Mouse (Mus musculus): ENCODE measurements around the gene Timmdc1.

DNA sequence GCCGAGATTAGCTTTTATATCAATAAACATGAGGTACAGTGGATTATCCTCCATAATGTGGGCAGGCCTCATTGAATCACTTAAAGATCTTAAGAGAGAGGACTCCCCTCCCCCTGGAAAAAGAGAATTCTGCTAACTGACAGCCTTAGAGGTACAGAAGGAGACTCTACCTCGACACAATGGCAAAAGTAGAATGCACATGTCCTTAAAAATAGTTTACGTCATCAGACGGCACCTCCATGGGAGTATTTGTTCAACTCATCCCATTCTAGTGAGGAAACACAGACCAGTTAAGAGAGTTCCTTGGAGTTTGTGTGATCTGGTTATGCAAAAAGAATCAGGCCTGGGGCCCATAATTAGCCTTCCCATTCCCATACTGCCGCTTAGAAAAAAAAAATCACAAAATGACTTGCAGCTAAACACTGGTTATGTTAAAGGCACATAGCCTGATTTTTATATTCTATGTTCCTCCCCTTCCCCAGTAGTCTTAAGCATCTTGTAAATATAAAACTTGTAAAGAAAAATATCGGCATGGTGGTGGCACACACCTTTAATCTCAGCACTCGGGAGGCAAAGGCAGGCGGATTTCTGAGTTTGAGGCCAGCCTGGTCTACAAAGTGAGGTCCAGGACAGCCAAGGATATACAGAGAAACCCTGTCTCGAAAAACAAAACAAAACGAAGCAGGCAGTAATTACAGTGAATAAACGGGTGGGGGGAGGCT lies 67.8 kb downstream of the Timmdc1 start:
- TF ChIP-seq CTCF (IDR thresholded peaks at IDR 0.05; ENCODE audit: borderline replicate concordance, control insufficient read depth, extremely low read depth, insufficient read depth, low read length, poor library complexity), result no peak
- TF ChIP-seq POLR2A (IDR thresholded peaks at IDR 0.05; ENCODE audit: control insufficient read depth, extremely low read depth, insufficient read depth, low read length, poor library complexity), result no peak

Measured in thymus, adult 2 months (tissue).